Mouse (Mus musculus) liver, embryonic 11.5 days (tissue): Measurements from ENCODE around the gene Cyp27a1. TPM values are rescaled to one million over a fixed set of nuclear protein-coding genes. Genes with fewer than 3 reads are reported as not detected.
A peak's percentile ranks its signal among the peaks of the same experiment; 100 is the strongest.

ENCODE experiments used
- ATAC-seq: fragments of 200-750 bp; cut with Nextera tagmentation; replicated peaks from 2 replicates; pipeline ENCODE4 v1.8.0; 2017; ENCODE audit warnings: moderate number of reproducible peaks, mild to moderate bottlenecking, moderate TSS enrichment, moderate library complexity; ENCODE audit not compliant: low FRiP score
- DNase-seq: peaks from one replicate; pipeline ENCODE4 v3.0.0-alpha.2; 2017; ENCODE audit warnings: low spot score
- H3K27ac ChIP-seq: fragments of 300-500 bp; sonication (generic); 2 replicates; pipeline ENCODE4 v1.5.1; 2014; ENCODE audit warnings: mild to moderate bottlenecking, low read depth, low read length, control low read depth
- H3K27me3 ChIP-seq: fragments of 300-500 bp; sonication (generic); replicated peaks from 2 replicates; pipeline ENCODE4 v1.6.1; 2014; ENCODE audit warnings: low read length, mixed read lengths; ENCODE audit not compliant: control insufficient read depth, insufficient read depth
- H3K36me3 ChIP-seq: fragments of 300-500 bp; sonication (generic); 2 replicates; pipeline ENCODE4 v1.6.1; 2014; ENCODE audit warnings: mild to moderate bottlenecking, low read length, moderate library complexity, mixed read lengths; ENCODE audit not compliant: control insufficient read depth, insufficient read depth
- H3K4me1 ChIP-seq: fragments of 300-500 bp; sonication (generic); replicated peaks from 2 replicates; pipeline ENCODE4 v1.6.1; 2014; ENCODE audit warnings: low read length, mixed read lengths; ENCODE audit not compliant: control insufficient read depth, insufficient read depth
- H3K4me2 ChIP-seq: fragments of 300-500 bp; sonication (generic); 2 replicates; pipeline ENCODE4 v1.6.1; 2014; ENCODE audit warnings: mild to moderate bottlenecking, control low read depth, moderate library complexity
- H3K4me3 ChIP-seq: fragments of 300-500 bp; sonication (generic); 2 replicates; pipeline ENCODE4 v1.5.1; 2014; ENCODE audit warnings: low read depth, low read length, control low read depth
- H3K9ac ChIP-seq: fragments of 300-500 bp; sonication (generic); 2 replicates; pipeline ENCODE4 v1.6.1; 2014; ENCODE audit warnings: low read depth, low read length, control low read depth
- H3K9me3 ChIP-seq: fragments of 300-500 bp; sonication (generic); 2 replicates; pipeline ENCODE4 v1.6.1; 2016; ENCODE audit warnings: low read length, inconsistent platforms, mixed read lengths; ENCODE audit not compliant: control insufficient read depth
- WGBS: fragments of 180-500 bp; shearing (Covaris S2); extraction: QIAGEN DNeasy Blood & Tissue Kit; methylation state at CpG from one replicate; pipeline ENCODE4 v1.1.7; 2014; 5-methylcytosine and 5-hydroxymethylcytosine counted together
- polyA plus RNA-seq: library from polyadenylated mRNA; unstranded; fragments of >200 nt; fragmentation: Nextera tagmentation; extraction: Ambion mirVana; gene quantifications from 2 replicates; pipeline ENCODE4 v1.2.1, GENCODE M21; 2014

The Cyp27a1 gene
- polyA plus RNA-seq, 1 experiment from 2014 or later: 2.7 TPM

GRCm38 (mm10) chr1:74770727-74771466 is 57.5 kb downstream of the Cyp27a1 start:
- Histone ChIP-seq H3K27ac (no peak overlapping the region), H3K4me3 (peak overlapping the region; percentile 43), H3K27me3 (peaks cover 86% of the 10 kb centered on the region), H3K9me3 (no peaks in the 10 kb centered on the region), H3K36me3 (no peaks in the 10 kb centered on the region), H3K4me1 (peaks cover 11% of the 10 kb centered on the region), H3K4me2 (peak overlapping the region; percentile 65), H3K9ac (no peak overlapping the region)
- 3% methylated on average over 35 of the region's 35 CpGs for WGBS
- no peak for DNase-seq
- no peak for ATAC-seq

GRCm38 (mm10) chr1:74771467-74771844 is 58.1 kb downstream of the Cyp27a1 start:
- Histone ChIP-seq H3K4me2 (peak overlapping the region; percentile 65), H3K4me1 (peaks cover 11% of the 10 kb centered on the region), H3K9ac (no peak overlapping the region), H3K27ac (no peak overlapping the region), H3K27me3 (peaks cover 91% of the 10 kb centered on the region), H3K36me3 (no peaks in the 10 kb centered on the region), H3K9me3 (no peaks in the 10 kb centered on the region), H3K4me3 (peak overlapping the region; percentile 43)
- 3% methylated on average over 16 of the region's 26 CpGs for WGBS
- DNase-seq (no peak), ATAC-seq (no peak)

DNA sequence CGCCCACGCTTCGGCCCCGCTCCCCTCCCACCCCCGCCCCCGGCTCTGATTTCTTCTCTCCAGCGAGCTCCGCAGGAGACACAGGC is 58.3 kb downstream of the Cyp27a1 start, which contains the start of gene Wnt6:
Wnt6 (plus strand) TSS at position 48 of the 86 bp plus-strand sequence.
- H3K4me1 ChIP-seq: peaks cover 11% of the 10 kb centered on the region
- H3K27me3 ChIP-seq: peaks cover 93% of the 10 kb centered on the region
- H3K4me2 ChIP-seq: peak within 1 kb of the TSS; percentile 65
- no peaks in the 10 kb centered on the region for H3K9me3 ChIP-seq
- H3K27ac ChIP-seq: no peak within 1 kb of the TSS
- peak within 1 kb of the TSS; percentile 43 for H3K4me3 ChIP-seq
- no peaks in the 10 kb centered on the region for H3K36me3 ChIP-seq
- WGBS: 0% methylated on average over 2 of the region's 8 CpGs
- ATAC-seq (no peak), DNase-seq (no peak)
- H3K9ac ChIP-seq: no peak within 1 kb of the TSS

DNA sequence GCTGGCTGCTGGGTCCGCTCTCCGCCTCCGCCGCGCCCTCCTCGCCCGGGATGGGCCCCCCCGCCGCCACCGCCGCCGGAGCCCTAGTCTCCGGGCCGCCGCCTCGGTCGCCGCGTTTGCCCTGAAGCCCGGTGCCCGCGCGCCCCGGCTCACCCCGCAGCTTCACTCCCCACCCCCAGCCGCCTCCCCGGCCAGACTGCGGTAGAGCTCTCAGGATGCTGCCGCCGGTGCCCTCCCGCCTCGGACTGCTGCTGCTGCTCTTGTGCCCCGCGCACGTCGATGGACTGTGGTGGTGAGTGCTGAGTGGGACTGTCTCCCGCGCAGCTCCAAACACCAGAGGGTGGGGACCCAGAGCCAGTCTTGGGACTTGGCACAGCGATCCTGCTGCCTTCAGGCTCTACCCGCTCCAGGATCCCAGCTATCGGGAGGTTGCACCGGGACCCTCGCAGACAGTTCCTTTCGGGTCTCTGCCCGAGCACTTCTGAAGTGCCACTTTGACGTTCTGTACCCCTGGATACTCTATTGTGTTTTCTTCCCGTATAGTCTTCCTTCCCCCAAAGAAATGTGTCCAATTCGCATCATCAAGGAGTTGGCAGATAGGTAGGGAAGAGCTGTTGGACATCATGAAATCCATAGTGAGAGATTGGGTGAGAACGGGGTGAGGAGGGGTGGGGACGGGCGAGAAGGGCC is 58.7 kb downstream of the Cyp27a1 start:
- no peak for DNase-seq
- WGBS: under 1% methylated on average over 45 of the region's 51 CpGs

DNA sequence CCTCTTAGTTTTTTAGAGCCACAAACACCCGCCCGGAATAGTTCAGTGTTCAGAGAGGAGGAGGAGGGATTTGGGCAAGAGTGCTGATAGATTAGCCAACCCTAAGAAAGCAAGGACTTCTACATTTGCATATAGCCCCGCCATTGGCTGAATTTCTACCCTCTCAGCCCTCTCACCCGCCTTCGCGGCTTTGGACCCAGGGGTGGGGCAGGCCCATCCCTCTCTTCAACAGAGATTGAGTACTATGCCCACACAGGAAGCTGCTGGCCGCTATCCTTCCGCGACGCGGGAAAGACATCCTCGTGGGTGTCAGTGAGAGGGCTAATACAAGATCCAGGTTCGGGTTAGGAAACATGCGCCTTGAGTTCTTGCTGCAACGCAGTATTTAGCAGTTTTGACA is 59.8 kb downstream of the Cyp27a1 start:
- no peak overlapping the region for H3K27ac ChIP-seq
- WGBS: under 1% methylated on average over 15 of the region's 15 CpGs
- H3K4me1 ChIP-seq: peaks cover 11% of the 10 kb centered on the region
- peak overlapping the region; percentile 65; the same call in 1 of the 2 replicates for H3K4me2 ChIP-seq
- no peaks in the 10 kb centered on the region for H3K36me3 ChIP-seq
- no peak overlapping the region for H3K9ac ChIP-seq
- H3K4me3 ChIP-seq: no peak overlapping the region
- H3K9me3 ChIP-seq: no peaks in the 10 kb centered on the region
- peaks cover 96% of the 10 kb centered on the region for H3K27me3 ChIP-seq
- peak; percentile 74 for ATAC-seq
- DNase-seq: peak; percentile 63

More for the DNA sequence above, 58.7 kb downstream of the Cyp27a1 start:
- Histone ChIP-seq H3K36me3 (no peaks in the 10 kb centered on the region), H3K4me1 (peaks cover 11% of the 10 kb centered on the region), H3K27me3 (peaks cover 94% of the 10 kb centered on the region), H3K9me3 (no peaks in the 10 kb centered on the region), H3K9ac (no peak overlapping the region), H3K27ac (no peak overlapping the region), H3K4me2 (peak overlapping the region; percentile 65), H3K4me3 (peak overlapping the region; percentile 43)
- no peak for ATAC-seq

DNA sequence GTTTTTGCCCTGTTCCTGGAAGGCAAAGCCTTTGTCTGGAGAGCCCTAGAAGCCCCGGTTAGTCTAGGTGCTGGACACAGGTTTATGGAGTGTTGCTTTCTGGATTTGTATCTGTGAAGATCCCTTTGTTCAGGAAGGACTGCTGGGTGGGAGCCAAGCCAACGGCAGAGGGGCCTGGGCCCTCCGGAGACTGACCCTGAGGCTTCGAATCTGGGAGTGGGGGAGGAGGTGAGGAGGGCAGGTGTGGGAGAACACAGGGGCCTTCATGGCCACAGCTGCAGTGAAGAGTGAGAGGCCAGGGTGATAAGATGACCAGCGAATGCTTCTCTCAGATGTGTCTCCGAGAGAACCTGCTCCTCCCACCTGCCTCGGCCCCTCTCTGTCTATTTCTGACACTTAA is 60.7 kb downstream of the Cyp27a1 start:
- Histone ChIP-seq H3K27ac (no peak overlapping the region), H3K9ac (no peak overlapping the region), H3K4me1 (peaks cover 11% of the 10 kb centered on the region), H3K4me2 (no peak overlapping the region), H3K36me3 (no peaks in the 10 kb centered on the region), H3K27me3 (peaks cover 94% of the 10 kb centered on the region), H3K9me3 (no peaks in the 10 kb centered on the region), H3K4me3 (no peak overlapping the region)
- ATAC-seq (no peak), DNase-seq (no peak)
- 31% methylated on average over 7 of the region's 7 CpGs for whole genome bisulfite sequencing

DNA sequence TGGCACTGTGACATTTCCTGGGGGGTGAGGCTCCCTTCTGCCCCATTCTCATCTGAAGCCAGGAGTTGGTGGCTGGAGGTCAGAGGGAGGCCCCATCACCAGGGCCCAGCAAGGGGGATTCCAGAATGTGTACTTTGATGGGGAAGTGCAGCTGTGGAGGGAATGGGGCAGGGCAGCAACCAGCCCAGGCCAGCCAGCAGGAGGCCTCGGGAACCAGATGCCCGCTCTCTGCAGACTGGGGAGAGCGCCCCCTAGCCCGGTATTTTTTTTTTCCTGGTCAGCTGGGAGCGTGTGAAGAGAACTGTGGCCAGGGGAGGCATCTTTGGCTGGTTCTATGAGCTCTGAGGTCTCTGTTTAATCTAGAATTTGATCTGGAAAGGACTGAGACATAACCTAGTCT is 62.4 kb downstream of the Cyp27a1 start:
- H3K4me3 ChIP-seq: no peak overlapping the region

GRCm38 (mm10) chr1:74778934-74779486 is 65.6 kb downstream of the Cyp27a1 start:
- Histone ChIP-seq H3K9ac (no peak overlapping the region), H3K4me3 (no peak overlapping the region), H3K27ac (no peak overlapping the region), H3K36me3 (no peaks in the 10 kb centered on the region), H3K9me3 (no peaks in the 10 kb centered on the region), H3K4me2 (no peak overlapping the region), H3K27me3 (peaks cover 89% of the 10 kb centered on the region), H3K4me1 (0 out of 2 replicates have a peak, but pooled peaks cover under 1% of the 10 kb centered on the region)
- 13% methylated on average over 3 of the region's 3 CpGs for WGBS
- no peak for DNase-seq
- ATAC-seq: no peak

More for the DNA sequence above, 62.4 kb downstream of the Cyp27a1 start:
- Histone ChIP-seq H3K9me3 (no peaks in the 10 kb centered on the region), H3K9ac (no peak overlapping the region), H3K27me3 (peaks cover 88% of the 10 kb centered on the region), H3K36me3 (no peaks in the 10 kb centered on the region), H3K27ac (no peak overlapping the region), H3K4me1 (peaks cover 11% of the 10 kb centered on the region), H3K4me2 (no peak overlapping the region)
- no peak for ATAC-seq
- 10% methylated on average over 5 of the region's 5 CpGs for WGBS
- DNase-seq: no peak

GRCm38 (mm10) chr1:74782045-74782444 is 68.7 kb downstream of the Cyp27a1 start:
- DNase-seq (no peak), ATAC-seq (no peak)
- Histone ChIP-seq H3K27me3 (peaks cover 86% of the 10 kb centered on the region), H3K4me2 (no peak overlapping the region), H3K36me3 (no peaks in the 10 kb centered on the region), H3K4me3 (no peak overlapping the region), H3K27ac (no peak overlapping the region), H3K9ac (no peak overlapping the region), H3K4me1 (0 out of 2 replicates have a peak, but pooled peaks cover 2% of the 10 kb centered on the region), H3K9me3 (no peaks in the 10 kb centered on the region; the same call in 1 of the 2 replicates)
- WGBS: 14% methylated on average over 14 of the region's 14 CpGs
